Mouse (Mus musculus) myocyte (in vitro differentiated cells): ENCODE results near the gene Ankrd34b.

Source experiments
- CEBPB ChIP-seq: IDR thresholded peaks from 2 replicates; pipeline ENCODE4 v1.6.1; 2011; ENCODE audit warnings: mild to moderate bottlenecking, moderate library complexity; ENCODE audit not compliant: poor library complexity, insufficient read depth, severe bottlenecking
- E2F4 ChIP-seq: IDR thresholded peaks from one replicate; pipeline ENCODE4 v1.6.1; 2011; ENCODE audit warnings: mild to moderate bottlenecking, control low read depth, moderate library complexity; ENCODE audit not compliant: insufficient read depth
- MAX ChIP-seq: IDR thresholded peaks from one replicate; pipeline ENCODE4 v1.6.1; 2011; ENCODE audit warnings: low read depth, mild to moderate bottlenecking, control low read depth
- MYOD1 ChIP-seq, 3 experiments: IDR thresholded peaks; one replicate each; pipeline ENCODE4 v1.6.1; 2011; ENCODE audit warnings: control low read depth in 2 of 3, low read depth in 2 of 3, mild to moderate bottlenecking in 2 of 3, moderate library complexity in 1 of 3; ENCODE audit not compliant: insufficient read length in 2 of 3, control insufficient read depth in 1 of 3
- MYOG ChIP-seq, 3 experiments: IDR thresholded peaks; one replicate each; pipeline ENCODE4 v1.6.1; 2011; ENCODE audit warnings: control low read depth in 2 of 3, low read depth in 2 of 3, mild to moderate bottlenecking in 2 of 3; ENCODE audit not compliant: insufficient read length in 2 of 3, control insufficient read depth in 1 of 3, insufficient read depth in 1 of 3
- POLR2A ChIP-seq: IDR thresholded peaks from one replicate; pipeline ENCODE4 v1.6.1; 2011; ENCODE audit warnings: low read depth, mild to moderate bottlenecking, control low read depth, moderate library complexity; ENCODE audit not compliant: insufficient read length
- POLR2AphosphoS2 ChIP-seq: IDR thresholded peaks from one replicate; pipeline ENCODE4 v1.6.1; 2011; ENCODE audit warnings: low read depth, control low read depth; ENCODE audit not compliant: insufficient read length
- REST ChIP-seq: IDR thresholded peaks from one replicate; pipeline ENCODE4 v1.6.1; 2011; ENCODE audit warnings: mild to moderate bottlenecking, control low read depth, moderate library complexity; ENCODE audit not compliant: insufficient read depth, insufficient read length
- SRF ChIP-seq: IDR thresholded peaks from one replicate; pipeline ENCODE4 v1.6.1; 2011; ENCODE audit warnings: low read depth; ENCODE audit not compliant: control insufficient read depth, insufficient read length
- TCF12 ChIP-seq: IDR thresholded peaks from one replicate; pipeline ENCODE4 v1.6.1; 2011; ENCODE audit warnings: mild to moderate bottlenecking, control low read depth; ENCODE audit not compliant: poor library complexity, insufficient read depth, severe bottlenecking
- TCF3 ChIP-seq: IDR thresholded peaks from one replicate; pipeline ENCODE4 v1.6.1; 2011; ENCODE audit warnings: low read depth, control low read depth; ENCODE audit not compliant: insufficient read length
- USF1 ChIP-seq: IDR thresholded peaks from one replicate; pipeline ENCODE4 v1.6.1; 2011; ENCODE audit warnings: low read depth, mild to moderate bottlenecking, control low read depth, moderate library complexity

DNA sequence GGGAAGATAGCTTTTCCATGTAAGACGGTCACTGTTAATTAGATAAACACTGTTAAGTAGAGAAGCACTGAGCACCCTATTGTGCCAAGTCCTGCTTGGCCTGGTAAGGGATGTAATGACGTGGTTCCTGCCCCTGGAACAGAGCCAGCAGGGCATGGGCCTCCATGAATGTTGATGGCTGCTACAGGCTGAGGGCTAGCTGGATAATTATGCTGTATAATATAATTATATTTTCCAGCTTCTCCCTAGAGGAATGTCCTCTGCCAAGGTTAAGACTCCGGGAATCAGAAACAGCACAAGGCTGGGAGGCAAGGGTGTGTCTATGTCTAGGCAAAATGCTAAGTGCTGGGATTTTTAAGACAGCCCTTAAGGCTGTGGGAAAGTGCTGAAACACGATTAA lies 65.1 kb downstream of the Ankrd34b start:
- TF ChIP-seq E2F4 (no peak), POLR2A (no peak), MYOG (IDR thresholded peaks at IDR 0.05; ENCODE audit: control insufficient read depth in 1 of 3, insufficient read depth in 1 of 3, insufficient read length in 2 of 3, low read depth in 2 of 3) (no peak), CEBPB (no peak), TCF12 (no peak), REST (no peak), USF1 (no peak), POLR2AphosphoS2 (no peak), SRF (no peak), MAX (no peak), MYOD1 (IDR thresholded peaks at IDR 0.05; ENCODE audit: control insufficient read depth in 1 of 3, insufficient read length in 2 of 3, low read depth in 2 of 3) (no peak), TCF3 (no peak)
